Mouse (Mus musculus): ENCODE results near the gene Vmn2r89. TPM values are rescaled to one million over a fixed set of nuclear protein-coding genes. Genes with fewer than 3 reads are reported as not detected.

The Vmn2r89 gene
- polyA plus RNA-seq, 1 experiment from 2014 or later: not detected

DNA sequence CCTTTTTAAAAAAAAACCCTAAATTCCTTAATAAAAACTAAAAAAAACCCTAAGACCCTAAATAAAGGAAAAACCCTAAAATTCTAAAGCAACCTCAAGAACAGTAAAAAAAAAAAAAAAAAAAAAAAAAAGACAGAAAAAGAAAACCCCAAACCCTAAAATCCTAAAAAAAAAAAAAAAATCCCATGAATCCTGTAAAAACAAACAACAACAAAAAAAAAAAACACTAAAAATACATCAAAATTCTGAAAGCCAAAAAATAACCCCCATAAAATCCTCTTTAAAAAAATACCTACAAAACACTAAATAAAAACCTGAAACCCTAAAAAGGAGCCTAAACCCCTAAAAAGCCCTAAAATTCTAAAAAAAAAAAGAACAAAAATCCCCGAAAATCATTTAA, 45.3 kb downstream of the Vmn2r89 start:
- no peaks in the 10 kb centered on the region for H3K27me3 ChIP-seq (ENCODE audit: insufficient read depth, low read length)
- ATAC-seq (no peak), DNase-seq (no peak)
- no peak overlapping the region for H3K4me2 ChIP-seq (ENCODE audit: low read depth, low read length)
- 80% methylated on average over 1 of the region's 1 CpGs for WGBS (ENCODE audit: insufficient replicate concordance)
- H3K9me3 ChIP-seq (ENCODE audit: low read length): no peaks in the 10 kb centered on the region
- no peak overlapping the region for H3K9ac ChIP-seq (replicated peaks)
- H3K36me3 ChIP-seq (replicated peaks; ENCODE audit: insufficient read depth, low read length): no peaks in the 10 kb centered on the region
- H3K4me1 ChIP-seq (ENCODE audit: insufficient read depth): no peaks in the 10 kb centered on the region
- no peak for TF ChIP-seq EP300 (IDR thresholded peaks at IDR 0.05; ENCODE audit: low read depth)
- no peak for TF ChIP-seq CTCF (IDR thresholded peaks at IDR 0.05; ENCODE audit: low read depth)
- no peak overlapping the region for H3K4me3 ChIP-seq (ENCODE audit: low read depth, low read length)
- no peak overlapping the region for H3K27ac ChIP-seq (ENCODE audit: low read depth)

- Histone ChIP-seq H3K36me3 (replicated peaks; ENCODE audit: insufficient read depth, low read length) (no peaks in the 10 kb centered on the region), H3K27me3 (ENCODE audit: insufficient read depth, low read length) (no peaks in the 10 kb centered on the region), H3K4me2 (ENCODE audit: low read depth, low read length) (no peak overlapping the region), H3K27ac (ENCODE audit: low read depth) (no peak overlapping the region), H3K4me1 (ENCODE audit: insufficient read depth) (no peaks in the 10 kb centered on the region), H3K9me3 (ENCODE audit: low read length) (no peaks in the 10 kb centered on the region), H3K9ac (replicated peaks) (no peak overlapping the region), H3K4me3 (ENCODE audit: low read depth, low read length) (no peak overlapping the region)
- WGBS (ENCODE audit: insufficient replicate concordance): 77% methylated on average over 2 of the region's 2 CpGs
- TF ChIP-seq CTCF (IDR thresholded peaks at IDR 0.05; ENCODE audit: low read depth) (no peak), EP300 (IDR thresholded peaks at IDR 0.05; ENCODE audit: low read depth) (no peak)
- ATAC-seq (no peak), DNase-seq (no peak)
Measured at GRCm38 (mm10) chr14:51497958-51498357, 46.3 kb downstream of the Vmn2r89 start.

DNA sequence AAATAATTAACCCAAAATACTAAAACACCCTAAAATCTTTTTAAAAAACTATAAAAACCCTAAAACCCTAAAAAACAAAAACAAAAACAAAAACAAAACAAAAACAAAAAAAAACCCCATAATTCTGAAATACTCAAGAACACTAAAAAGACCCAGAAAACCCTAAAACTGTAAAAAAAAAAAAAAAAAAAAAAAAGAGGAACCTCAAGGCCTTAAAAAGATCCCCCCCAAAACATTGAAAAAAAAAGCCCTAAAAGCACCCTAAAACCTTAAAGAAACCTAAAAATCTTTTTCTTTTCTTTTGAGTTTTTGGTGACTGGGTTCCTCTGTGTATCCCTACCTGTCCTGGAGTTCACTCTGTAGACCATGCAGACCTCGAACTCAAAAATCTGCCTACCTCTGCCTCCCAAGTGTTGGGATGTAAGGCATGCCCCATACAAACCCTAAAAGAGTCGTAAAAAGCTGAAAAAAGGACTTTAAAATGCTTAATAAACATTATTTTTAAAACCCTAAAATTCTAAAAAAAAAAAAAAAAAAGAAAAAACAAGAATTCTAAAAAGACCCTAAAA, 48.1 kb downstream of the Vmn2r89 start:
- Histone ChIP-seq H3K4me3 (ENCODE audit: low read depth, low read length) (no peak overlapping the region), H3K27ac (ENCODE audit: low read depth) (no peak overlapping the region), H3K9ac (replicated peaks) (no peak overlapping the region), H3K9me3 (ENCODE audit: low read length) (no peaks in the 10 kb centered on the region), H3K4me2 (ENCODE audit: low read depth, low read length) (no peak overlapping the region), H3K4me1 (ENCODE audit: insufficient read depth) (no peaks in the 10 kb centered on the region), H3K36me3 (replicated peaks; ENCODE audit: insufficient read depth, low read length) (no peaks in the 10 kb centered on the region), H3K27me3 (ENCODE audit: insufficient read depth, low read length) (no peaks in the 10 kb centered on the region)
- TF ChIP-seq EP300 (IDR thresholded peaks at IDR 0.05; ENCODE audit: low read depth) (no peak), CTCF (IDR thresholded peaks at IDR 0.05; ENCODE audit: low read depth) (no peak)
- no peak for DNase-seq
- WGBS (ENCODE audit: insufficient replicate concordance): 67% methylated on average over 2 of the region's 2 CpGs
- no peak for ATAC-seq

GRCm38 (mm10) chr14:51500461-51500860, 48.8 kb downstream of the Vmn2r89 start:
- no peak for ATAC-seq
- H3K36me3 ChIP-seq (replicated peaks; ENCODE audit: insufficient read depth, low read length): no peaks in the 10 kb centered on the region
- 71% methylated on average over 4 of the region's 4 CpGs for WGBS (ENCODE audit: insufficient replicate concordance)
- TF ChIP-seq EP300 (IDR thresholded peaks at IDR 0.05; ENCODE audit: low read depth) (no peak), CTCF (IDR thresholded peaks at IDR 0.05; ENCODE audit: low read depth) (no peak)
- H3K9me3 ChIP-seq (ENCODE audit: low read length): no peaks in the 10 kb centered on the region
- H3K9ac ChIP-seq (replicated peaks): no peak overlapping the region
- H3K4me2 ChIP-seq (ENCODE audit: low read depth, low read length): no peak overlapping the region
- no peaks in the 10 kb centered on the region for H3K4me1 ChIP-seq (ENCODE audit: insufficient read depth)
- no peak for DNase-seq
- no peak overlapping the region for H3K27ac ChIP-seq (ENCODE audit: low read depth)
- no peak overlapping the region for H3K4me3 ChIP-seq (ENCODE audit: low read depth, low read length)
- H3K27me3 ChIP-seq (ENCODE audit: insufficient read depth, low read length): no peaks in the 10 kb centered on the region

DNA sequence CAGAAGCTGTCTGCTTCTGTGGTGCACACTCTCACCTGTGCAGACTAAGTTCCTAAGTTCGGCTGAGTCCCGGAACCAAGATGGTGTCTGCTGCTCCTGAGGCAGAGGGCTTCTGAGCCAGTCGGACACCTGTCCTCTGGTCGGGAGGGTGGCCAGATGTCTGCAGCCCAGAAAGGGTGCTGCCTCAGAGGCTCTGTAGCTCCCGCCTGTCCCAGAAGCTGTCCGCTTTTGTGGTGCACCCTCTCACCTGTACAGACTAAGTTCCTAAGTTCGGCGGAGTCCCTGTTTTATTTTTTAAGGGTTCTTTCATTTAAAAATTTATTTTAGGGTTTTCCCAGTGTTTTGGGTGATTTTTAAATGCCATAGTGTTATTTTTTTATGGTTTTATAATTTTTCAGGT, 55.8 kb downstream of the Vmn2r89 start:
- Histone ChIP-seq H3K36me3 (replicated peaks; ENCODE audit: insufficient read depth, low read length) (no peaks in the 10 kb centered on the region), H3K4me1 (ENCODE audit: insufficient read depth) (no peaks in the 10 kb centered on the region), H3K27me3 (ENCODE audit: insufficient read depth, low read length) (no peaks in the 10 kb centered on the region), H3K4me2 (ENCODE audit: low read depth, low read length) (no peak overlapping the region), H3K9me3 (ENCODE audit: low read length) (no peaks in the 10 kb centered on the region), H3K9ac (replicated peaks) (no peak overlapping the region), H3K4me3 (ENCODE audit: low read depth, low read length) (no peak overlapping the region), H3K27ac (ENCODE audit: low read depth) (no peak overlapping the region)
- no peak for DNase-seq
- TF ChIP-seq EP300 (IDR thresholded peaks at IDR 0.05; ENCODE audit: low read depth): no peak
- TF ChIP-seq CTCF (IDR thresholded peaks at IDR 0.05; ENCODE audit: low read depth): no peak
- WGBS (ENCODE audit: insufficient replicate concordance): 83% methylated on average over 8 of the region's 8 CpGs
- no peak for ATAC-seq

Other genes with a start within 250 kb of the Vmn2r89 start
- not detected in 2 replicates for gene Ear14, start 248.5 kb upstream of the Vmn2r89 start, polyA plus RNA-seq (2015; fragmentation: Nextera tagmentation; extraction: Ambion mirVana)
- gene Rnase2a, start 195.7 kb upstream of the Vmn2r89 start, polyA plus RNA-seq (2015; fragmentation: Nextera tagmentation; extraction: Ambion mirVana): not detected in 2 replicates
- not detected in 2 replicates for gene Gm7247, start 90.1 kb upstream of the Vmn2r89 start, polyA plus RNA-seq (2015; fragmentation: Nextera tagmentation; extraction: Ambion mirVana)
- not detected in 2 replicates for gene Vmn2r88, start 41.0 kb upstream of the Vmn2r89 start, polyA plus RNA-seq (2015; fragmentation: Nextera tagmentation; extraction: Ambion mirVana)
- 0.11 and 0.20 TPM in 2 replicates for gene Gm5622, start 100.9 kb downstream of the Vmn2r89 start, polyA plus RNA-seq (2015; fragmentation: Nextera tagmentation; extraction: Ambion mirVana)
- not detected in 2 replicates for gene Gm17175, start 122.2 kb downstream of the Vmn2r89 start, polyA plus RNA-seq (2015; fragmentation: Nextera tagmentation; extraction: Ambion mirVana)
- gene Gm17174, start 140.3 kb downstream of the Vmn2r89 start, polyA plus RNA-seq (2015; fragmentation: Nextera tagmentation; extraction: Ambion mirVana): not detected in 2 replicates
- gene Gm17078, start 159.5 kb downstream of the Vmn2r89 start, polyA plus RNA-seq (2015; fragmentation: Nextera tagmentation; extraction: Ambion mirVana): not detected in 2 replicates
- gene Gm4181, start 183.8 kb downstream of the Vmn2r89 start, polyA plus RNA-seq (2015; fragmentation: Nextera tagmentation; extraction: Ambion mirVana): not detected in 2 replicates
- not detected in 2 replicates for gene Gm17079, start 243.6 kb downstream of the Vmn2r89 start, polyA plus RNA-seq (2015; fragmentation: Nextera tagmentation; extraction: Ambion mirVana)